Mouse (Mus musculus): Measurements from ENCODE around the gene Ino80d.
"Not testable (repeated sequence)": the region's sequence is repeated elsewhere in the genome, so short reads cannot be mapped to it uniquely, and the experiment has no call there.

Ino80d gene

GRCm38 (mm10) chr1:63114136-63114781 lies at the start of gene Ino80d:
Gene Ino80d (minus strand): TSS chr1:63114667.
- in situ Hi-C loops (cut with MboI): no loop called here

DNA sequence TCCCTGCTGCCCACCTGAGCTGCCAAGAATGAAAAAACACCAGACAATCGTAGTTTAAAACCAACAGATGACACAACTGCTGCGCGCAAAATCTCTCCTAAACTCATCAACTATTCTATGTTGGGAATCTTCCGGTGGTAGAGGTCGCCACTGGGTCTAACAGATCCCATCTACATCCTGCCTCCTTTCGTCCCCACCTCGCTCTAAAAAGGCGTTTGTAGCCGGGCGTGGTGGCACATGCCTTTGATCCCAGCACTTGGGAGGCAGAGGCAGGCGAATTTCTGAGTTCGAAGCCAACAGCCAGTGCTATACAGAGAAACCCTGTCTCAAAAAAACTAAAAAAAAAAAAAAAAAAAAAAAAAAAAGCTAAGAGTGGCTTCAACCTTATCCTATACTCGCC lies 25.8 kb upstream of the Ino80d start:
- in situ Hi-C loops (cut with MboI): no loop called here

DNA sequence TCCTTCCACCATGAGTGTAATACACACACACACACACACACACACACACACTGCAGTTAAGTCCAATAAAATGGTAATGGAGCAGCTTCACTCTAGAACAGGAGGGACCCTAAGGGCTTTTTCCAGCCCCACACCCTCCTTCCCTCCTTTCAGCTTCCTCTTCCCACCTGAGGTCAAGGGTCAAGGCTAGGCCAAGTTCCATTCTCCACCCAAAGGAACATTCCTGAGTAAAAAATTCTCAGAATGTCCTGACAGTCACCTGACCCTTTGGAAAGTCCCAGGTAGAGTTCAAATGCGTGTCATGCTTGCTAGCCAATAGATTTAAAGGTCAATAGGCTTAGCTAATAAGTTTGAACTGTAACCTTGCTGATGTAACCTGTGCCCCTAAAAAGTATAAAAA lies 24.1 kb upstream of the Ino80d start:
- in situ Hi-C loops (cut with MboI): not testable (repeated sequence)

DNA sequence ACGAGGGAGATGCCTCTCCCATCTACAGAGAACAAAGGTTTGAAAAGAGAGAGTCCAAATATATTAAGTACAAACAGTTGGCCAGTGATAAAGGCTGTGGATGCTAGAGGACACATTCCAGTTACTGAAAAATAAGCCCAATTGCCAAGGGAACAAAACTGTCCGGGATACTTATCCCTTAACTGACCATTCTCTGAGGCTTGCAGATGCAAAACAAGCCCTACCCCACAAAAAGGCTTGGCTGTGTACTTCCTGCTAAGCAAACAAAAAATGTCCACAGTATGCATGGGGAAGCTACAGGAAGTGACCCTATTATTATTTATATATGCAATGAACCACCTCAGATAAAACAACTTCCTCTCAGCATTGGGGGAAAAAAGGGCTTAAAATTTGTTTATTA lies 23.5 kb upstream of the Ino80d start:
- in situ Hi-C loops (cut with MboI): no loop called here

DNA sequence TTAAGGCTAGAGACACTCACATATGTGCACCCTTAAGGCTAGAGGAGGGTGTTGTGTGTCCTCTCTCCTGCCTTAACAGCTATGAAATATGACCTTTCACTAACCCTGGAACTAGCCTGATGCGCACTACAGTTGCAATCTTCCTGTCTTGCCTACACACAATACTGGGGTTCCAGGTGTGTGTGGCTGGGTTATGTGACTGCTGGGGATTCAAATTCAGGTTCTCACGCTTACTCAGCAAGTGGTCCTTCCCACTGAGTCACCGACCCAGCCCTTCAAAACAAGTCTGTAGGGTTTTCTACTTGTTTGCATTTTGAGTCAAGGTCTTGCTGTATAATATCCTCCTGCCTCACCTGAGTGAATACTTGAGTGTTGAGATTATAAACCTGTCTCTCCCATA lies 20.1 kb upstream of the Ino80d start:
- in situ Hi-C loops (cut with MboI): no loop called here

DNA sequence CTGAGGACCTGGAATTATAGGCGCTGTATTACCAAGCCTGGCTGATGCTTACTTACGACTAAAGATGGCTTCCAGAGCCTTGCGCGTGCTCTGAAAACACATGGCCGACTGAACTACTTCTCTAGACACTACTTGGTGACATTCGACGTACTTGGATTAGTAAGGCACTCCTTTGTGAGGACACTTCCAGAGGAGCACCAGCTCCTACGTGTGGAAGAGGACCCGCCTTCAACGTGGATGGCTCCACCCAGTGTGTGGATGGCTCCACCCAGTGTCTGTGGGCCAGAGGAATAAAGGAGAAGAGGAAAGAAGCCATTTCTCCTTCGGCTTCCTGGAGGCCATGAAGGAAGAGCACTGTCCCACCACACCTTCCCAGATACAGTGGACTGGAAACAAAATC lies 17.3 kb upstream of the Ino80d start:
- in situ Hi-C loops (cut with MboI): no loop called here

GRCm38 (mm10) chr1:63130883-63131282 lies 16.4 kb upstream of the Ino80d start:
- in situ Hi-C loops (cut with MboI): no loop called here

GRCm38 (mm10) chr1:63129857-63130690 lies 15.6 kb upstream of the Ino80d start:
- in situ Hi-C loops (cut with MboI): no loop called here

DNA sequence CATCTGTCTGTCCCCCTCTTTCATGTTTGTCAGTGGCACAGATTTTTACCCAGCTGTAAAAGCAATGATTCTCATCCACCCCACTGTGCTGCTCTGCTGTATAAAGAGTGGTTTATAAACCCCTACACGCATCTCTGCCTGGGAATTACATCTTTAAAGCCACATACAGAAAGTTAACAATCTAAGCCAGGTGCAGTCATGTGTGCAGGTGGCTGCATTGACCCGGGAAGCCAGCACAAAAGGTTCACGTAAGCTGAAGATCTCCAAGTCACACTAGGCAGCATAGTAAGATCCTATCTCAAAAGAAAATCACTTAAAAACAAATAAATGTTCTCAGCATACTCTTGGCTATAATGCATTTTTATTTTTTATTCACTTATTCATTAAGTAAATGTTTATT lies 14.8 kb upstream of the Ino80d start:
- in situ Hi-C loops (cut with MboI): no loop called here

GRCm38 (mm10) chr1:63126206-63126605 lies 11.7 kb upstream of the Ino80d start:
- in situ Hi-C loops (cut with MboI): no loop called here

- in situ Hi-C loops (cut with MboI): no loop called here
Measured at GRCm38 (mm10) chr1:63123823-63124450, 9.5 kb upstream of the Ino80d start.

DNA sequence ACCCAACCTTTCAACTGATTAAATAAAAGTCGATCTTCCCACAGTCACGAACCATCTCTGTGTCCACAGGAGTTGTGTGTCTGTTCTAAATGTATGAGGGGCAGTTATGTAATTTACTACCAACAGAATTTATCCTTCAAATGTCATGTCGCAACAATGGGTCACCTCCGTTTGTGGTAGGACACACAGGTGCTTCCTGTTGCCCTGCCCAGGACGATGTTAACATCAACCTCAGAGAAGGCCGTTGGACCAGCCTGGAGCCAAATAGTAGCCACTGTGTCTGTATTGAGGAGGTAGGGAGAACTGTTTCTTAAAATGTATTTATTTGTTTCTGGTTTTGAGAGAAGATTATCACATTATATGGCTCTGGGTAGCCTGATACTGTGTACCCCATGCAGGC lies 7.5 kb upstream of the Ino80d start:
- in situ Hi-C loops (cut with MboI): no loop called here

DNA sequence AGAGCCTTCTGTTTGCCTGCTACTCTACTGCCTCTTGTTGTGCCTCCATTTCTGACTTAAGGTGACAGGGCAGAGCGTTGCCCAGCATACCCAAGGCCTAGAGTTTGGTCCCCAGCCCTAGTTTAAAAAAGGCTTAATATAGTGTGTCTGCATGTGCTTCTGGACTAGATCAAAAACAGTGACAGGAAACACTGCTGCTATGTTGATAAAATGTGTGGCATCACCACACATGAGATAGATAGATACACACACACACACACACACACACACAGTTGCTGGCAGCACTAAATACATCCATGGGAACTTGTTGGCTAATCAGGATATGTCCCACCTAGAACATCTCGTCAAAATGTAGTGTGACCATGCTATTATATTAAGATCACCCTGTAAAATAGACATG lies 5.9 kb upstream of the Ino80d start:
- in situ Hi-C loops (cut with MboI): no loop called here

DNA sequence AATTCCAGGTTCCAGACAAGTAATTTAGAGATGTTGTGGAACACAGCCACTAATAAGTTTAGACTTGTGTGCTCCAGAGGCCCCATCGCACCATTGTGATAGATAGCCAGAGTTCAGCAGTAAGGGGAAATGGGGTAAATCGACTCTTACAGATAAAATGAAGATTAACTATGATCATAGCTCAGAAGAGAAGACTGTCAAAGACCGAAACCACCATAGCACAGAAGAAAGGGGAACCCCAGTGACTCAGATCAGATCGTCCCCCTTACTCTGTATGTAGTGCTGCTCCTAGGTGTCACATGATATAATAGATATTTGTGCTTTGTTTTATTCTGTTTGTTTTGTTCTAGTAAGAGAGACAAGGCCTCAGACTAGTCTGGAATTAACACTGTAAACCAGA lies 5.2 kb upstream of the Ino80d start:
- in situ Hi-C loops (cut with MboI): no loop called here

GRCm38 (mm10) chr1:63115540-63115939 lies 1.1 kb upstream of the Ino80d start:
- in situ Hi-C loops (cut with MboI): no loop called here

GRCm38 (mm10) chr1:63115096-63115495 lies 629 bp upstream of the Ino80d start:
- in situ Hi-C loops (cut with MboI): no loop called here

- in situ Hi-C loops (cut with MboI): no loop called here
Measured at GRCm38 (mm10) chr1:63113274-63114135, 962 bp downstream of the Ino80d start.

GRCm38 (mm10) chr1:63112865-63113261 lies 1.6 kb downstream of the Ino80d start:
- in situ Hi-C loops (cut with MboI): no loop called here

GRCm38 (mm10) chr1:63112151-63112864 lies 2.2 kb downstream of the Ino80d start:
- in situ Hi-C loops (cut with MboI): no loop called here

- in situ Hi-C loops (cut with MboI): no loop called here
Measured at GRCm38 (mm10) chr1:63110536-63111285, 3.8 kb downstream of the Ino80d start.

All from mature B cell (primary cell).